Mouse (Mus musculus) midbrain, embryonic 14.5 days (tissue): ENCODE measurements around the gene Psmb2. TPM values are rescaled to one million over a fixed set of nuclear protein-coding genes. Genes with fewer than 3 reads are reported as not detected.
A peak's percentile ranks its signal among the peaks of the same experiment; 100 is the strongest.

Source experiments
- ATAC-seq: fragments of 200-750 bp; cut with Nextera tagmentation; 2 replicates; pipeline ENCODE4 v1.8.0; 2017; ENCODE audit warnings: moderate number of reproducible peaks, moderate library complexity; ENCODE audit not compliant: low FRiP score, low TSS enrichment
- DNase-seq: peaks from one replicate; pipeline ENCODE4 v3.0.0-alpha.2; 2015
- H3K27ac ChIP-seq: fragments of 300-500 bp; sonication (generic); replicated peaks from 2 replicates; pipeline ENCODE4 v1.5.1; 2014; ENCODE audit warnings: mild to moderate bottlenecking, low read depth, low read length, moderate library complexity
- H3K27me3 ChIP-seq: fragments of 300-500 bp; sonication (generic); 2 replicates; pipeline ENCODE4 v1.6.1; 2014; ENCODE audit warnings: low read length, control low read depth, mixed read lengths; ENCODE audit not compliant: control insufficient read depth, insufficient read depth
- H3K36me3 ChIP-seq: fragments of 300-500 bp; sonication (generic); 2 replicates; pipeline ENCODE4 v1.6.1; 2014; ENCODE audit warnings: low read length, control low read depth; ENCODE audit not compliant: control insufficient read depth, insufficient read depth
- H3K4me1 ChIP-seq: fragments of 300-500 bp; sonication (generic); 2 replicates; pipeline ENCODE4 v1.6.1; 2014; ENCODE audit warnings: mild to moderate bottlenecking, antibody characterized with exemption, low read length, control low read depth; ENCODE audit not compliant: control insufficient read depth, insufficient read depth
- H3K4me2 ChIP-seq: fragments of 300-500 bp; sonication (generic); 2 replicates; pipeline ENCODE4 v1.6.1; 2014; ENCODE audit warnings: mild to moderate bottlenecking, low read length, moderate library complexity
- H3K4me3 ChIP-seq: fragments of 300-500 bp; sonication (generic); replicated peaks from 2 replicates; pipeline ENCODE4 v1.5.1; 2014; ENCODE audit warnings: low read depth, low read length
- H3K9ac ChIP-seq: fragments of 300-500 bp; sonication (generic); replicated peaks from 2 replicates; pipeline ENCODE4 v1.6.1; 2014; ENCODE audit warnings: mild to moderate bottlenecking, low read length, moderate library complexity
- H3K9me3 ChIP-seq: fragments of 300-500 bp; sonication (generic); 2 replicates; pipeline ENCODE4 v1.6.1; 2016; ENCODE audit warnings: low read length, control low read depth, mixed read lengths; ENCODE audit not compliant: control insufficient read depth
- WGBS: fragments of 180-500 bp; shearing (Covaris S2); extraction: QIAGEN DNeasy Blood & Tissue Kit; methylation state at CpG from one replicate; pipeline ENCODE4 v1.1.7; 2014; 5-methylcytosine and 5-hydroxymethylcytosine counted together
- polyA plus RNA-seq: library from polyadenylated mRNA; unstranded; fragments of >200 nt; fragmentation: Nextera tagmentation; extraction: Ambion mirVana; gene quantifications from 2 replicates; pipeline ENCODE4 v1.2.1, GENCODE M21; 2014

Gene Psmb2
- polyA plus RNA-seq, 1 experiment from 2014 or later, result 442 TPM

DNA sequence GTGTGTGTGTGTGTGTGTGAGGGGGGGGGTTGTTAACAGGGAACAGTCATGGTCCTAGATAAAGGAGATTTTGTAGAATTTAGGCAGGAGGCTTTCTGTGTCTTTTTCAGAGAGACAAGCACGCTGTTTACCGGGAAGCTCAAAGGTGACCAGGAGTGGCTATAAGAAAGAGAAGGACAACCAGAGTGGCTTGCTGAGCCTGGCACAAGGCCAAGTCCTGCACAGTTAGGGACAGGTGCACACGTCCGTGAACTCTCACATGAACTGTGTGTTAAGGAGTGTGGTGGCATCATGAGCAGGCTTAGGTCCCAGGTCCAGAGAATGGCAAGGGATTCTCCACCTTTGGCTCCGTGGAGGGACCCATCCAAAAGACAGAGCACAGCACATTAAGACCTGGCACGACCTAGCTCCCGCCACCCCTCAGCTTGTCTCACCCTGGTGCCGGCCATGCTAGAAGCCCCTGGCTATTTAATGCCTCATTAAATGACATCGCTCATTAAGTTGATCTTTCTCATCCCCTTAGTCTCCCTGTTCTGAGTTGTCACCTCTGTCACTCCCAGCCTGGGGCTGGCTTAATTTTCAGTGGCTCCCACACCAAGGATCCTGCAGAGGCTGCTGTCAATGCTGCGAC is 33.0 kb upstream of the Psmb2 start:
- H3K9ac ChIP-seq, result no peak overlapping the region
- no peaks in the 10 kb centered on the region for H3K27me3 ChIP-seq
- peak; percentile 13 for DNase-seq
- no peak overlapping the region for H3K27ac ChIP-seq
- WGBS, result 62% methylated on average over 10 of the region's 10 CpGs
- H3K4me2 ChIP-seq, result no peak overlapping the region
- ATAC-seq, result no peak
- H3K9me3 ChIP-seq, result no peaks in the 10 kb centered on the region
- H3K4me1 ChIP-seq, result peaks cover 10% of the 10 kb centered on the region
- H3K4me3 ChIP-seq, result no peak overlapping the region
- no peaks in the 10 kb centered on the region for H3K36me3 ChIP-seq

DNA sequence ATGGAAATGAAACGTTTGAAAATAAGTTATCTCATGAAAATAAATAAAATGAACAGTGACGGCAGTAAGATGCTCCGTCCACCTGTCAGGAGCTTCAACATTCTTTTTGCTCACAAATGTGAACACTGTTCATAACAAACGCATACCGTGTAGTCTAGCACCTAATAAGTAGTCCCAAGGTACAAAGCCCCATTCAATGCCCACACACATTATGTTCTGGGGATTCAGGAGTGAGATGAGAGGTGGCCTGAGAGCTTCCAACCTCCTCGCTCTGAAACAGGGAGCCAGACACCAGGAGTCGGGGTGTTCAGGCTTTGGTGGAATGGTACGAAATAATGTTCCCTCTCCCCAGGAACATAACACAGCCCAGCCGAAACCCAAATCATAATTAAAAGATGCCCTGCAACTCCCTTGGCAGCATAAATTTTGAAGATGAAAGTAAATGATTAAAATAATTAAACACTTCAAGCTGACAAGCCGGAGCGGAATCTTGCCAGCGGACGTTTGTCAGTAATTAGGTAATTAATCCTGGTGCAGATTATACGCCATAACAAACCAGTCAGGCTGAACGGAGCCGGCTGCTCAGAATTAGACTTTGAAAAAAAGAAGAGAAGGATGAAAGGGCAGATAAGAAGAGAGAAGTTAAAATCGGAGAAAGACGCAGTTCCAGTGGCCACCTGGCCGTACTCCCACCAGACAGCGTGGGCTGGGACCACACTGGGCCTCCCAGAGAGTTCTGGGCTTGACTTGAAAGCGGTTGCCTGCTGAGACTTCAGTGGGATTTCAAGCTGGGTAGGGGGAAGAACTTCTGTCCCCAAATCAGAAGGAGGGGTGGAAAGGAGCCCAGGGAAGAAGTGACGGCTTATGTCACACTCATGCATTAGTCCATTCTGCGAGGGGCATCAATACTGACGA is 29.2 kb upstream of the Psmb2 start:
- Histone ChIP-seq H3K9me3 (no peaks in the 10 kb centered on the region), H3K9ac (no peak overlapping the region), H3K27ac (peak overlapping the region; percentile 49; the same call in 1 of the 2 replicates), H3K27me3 (0 out of 2 replicates have a peak, but pooled peaks cover 4% of the 10 kb centered on the region), H3K36me3 (no peaks in the 10 kb centered on the region), H3K4me1 (peaks cover 10% of the 10 kb centered on the region), H3K4me3 (no peak overlapping the region), H3K4me2 (peak overlapping the region; percentile 5; the same call in 1 of the 2 replicates)
- no peak for ATAC-seq
- WGBS, result 16% methylated on average over 24 of the region's 24 CpGs
- peak; percentile 76 for DNase-seq

DNA sequence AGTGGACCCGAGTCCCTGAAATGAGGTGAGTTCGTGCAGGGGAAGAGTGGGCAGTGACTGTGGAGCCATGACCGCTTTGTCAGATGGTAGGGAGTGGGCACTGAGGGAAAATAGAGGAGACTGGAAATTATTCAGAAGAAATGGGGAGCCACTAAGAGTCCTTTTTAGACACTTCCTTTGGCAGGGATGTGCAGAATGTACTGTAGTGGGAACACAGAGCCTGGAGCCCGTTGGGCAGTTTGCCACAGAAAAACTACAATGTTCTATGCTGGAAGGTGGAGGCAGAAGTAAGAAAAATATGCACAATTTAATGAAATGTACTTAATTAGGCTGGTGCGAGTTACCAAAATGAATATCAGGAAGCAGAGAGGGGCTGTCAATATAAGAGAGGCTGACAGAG is 24.3 kb upstream of the Psmb2 start:
- no peak for DNase-seq
- Histone ChIP-seq H3K27me3 (0 out of 2 replicates have a peak, but pooled peaks cover 7% of the 10 kb centered on the region), H3K4me2 (no peak overlapping the region), H3K36me3 (no peaks in the 10 kb centered on the region), H3K9me3 (no peaks in the 10 kb centered on the region), H3K4me3 (no peak overlapping the region), H3K4me1 (peaks cover 7% of the 10 kb centered on the region), H3K27ac (no peak overlapping the region), H3K9ac (no peak overlapping the region)
- no peak for ATAC-seq
- whole genome bisulfite sequencing, result 85% methylated on average over 5 of the region's 5 CpGs

DNA sequence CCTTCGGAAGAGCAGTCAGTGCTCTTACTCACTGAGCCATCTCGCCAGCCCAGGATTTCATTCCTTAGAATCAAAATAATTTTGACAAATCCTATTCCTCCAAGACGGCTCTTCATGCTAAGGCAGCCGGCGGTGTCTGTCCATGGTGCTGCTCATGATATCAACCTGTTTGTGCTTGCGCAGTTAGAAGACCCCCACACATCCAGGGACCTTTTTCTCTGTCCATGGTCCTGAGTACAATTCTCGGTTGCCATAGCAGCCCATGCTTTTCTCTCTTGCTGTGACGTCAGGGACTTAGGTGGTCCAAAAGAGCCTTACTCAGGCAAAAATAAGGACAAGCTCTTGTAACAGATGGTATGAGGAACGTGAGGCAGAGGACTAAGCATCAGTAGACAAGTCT is 22.1 kb upstream of the Psmb2 start:
- no peaks in the 10 kb centered on the region for H3K9me3 ChIP-seq
- H3K9ac ChIP-seq, result no peak overlapping the region
- 16% methylated on average over 9 of the region's 9 CpGs for WGBS
- H3K36me3 ChIP-seq, result no peaks in the 10 kb centered on the region
- no peak for ATAC-seq
- H3K27ac ChIP-seq, result no peak overlapping the region
- no peak overlapping the region for H3K4me3 ChIP-seq
- DNase-seq, result peak; percentile 44
- H3K4me1 ChIP-seq, result no peaks in the 10 kb centered on the region
- no peak overlapping the region for H3K4me2 ChIP-seq
- 0 out of 2 replicates have a peak, but pooled peaks cover 13% of the 10 kb centered on the region for H3K27me3 ChIP-seq

DNA sequence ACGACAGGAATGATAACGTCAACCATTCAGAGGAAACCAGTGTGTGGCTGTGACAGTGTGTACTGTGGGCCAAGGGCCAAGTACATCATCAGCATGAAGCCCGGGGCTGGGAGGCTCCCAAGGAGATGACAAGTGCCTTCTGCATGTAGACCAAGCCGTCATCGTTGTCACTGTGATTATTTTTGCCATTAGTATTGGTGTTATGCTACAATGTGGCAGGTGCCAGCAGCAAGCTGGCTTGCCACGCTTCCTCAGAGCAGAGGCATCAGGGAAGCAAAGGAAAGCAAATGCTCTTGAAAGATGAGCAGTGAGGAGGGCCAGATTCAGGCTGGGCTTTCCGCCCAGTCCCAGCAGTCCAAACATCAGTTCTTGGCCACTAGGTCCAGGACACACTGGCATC is 16.2 kb upstream of the Psmb2 start:
- Histone ChIP-seq H3K27ac (no peak overlapping the region), H3K36me3 (no peaks in the 10 kb centered on the region), H3K4me1 (no peaks in the 10 kb centered on the region), H3K9ac (no peak overlapping the region), H3K4me2 (no peak overlapping the region), H3K27me3 (0 out of 2 replicates have a peak, but pooled peaks cover 6% of the 10 kb centered on the region), H3K9me3 (no peaks in the 10 kb centered on the region), H3K4me3 (no peak overlapping the region)
- WGBS, result 75% methylated on average over 7 of the region's 7 CpGs
- peak; percentile 12 for DNase-seq
- ATAC-seq, result no peak

DNA sequence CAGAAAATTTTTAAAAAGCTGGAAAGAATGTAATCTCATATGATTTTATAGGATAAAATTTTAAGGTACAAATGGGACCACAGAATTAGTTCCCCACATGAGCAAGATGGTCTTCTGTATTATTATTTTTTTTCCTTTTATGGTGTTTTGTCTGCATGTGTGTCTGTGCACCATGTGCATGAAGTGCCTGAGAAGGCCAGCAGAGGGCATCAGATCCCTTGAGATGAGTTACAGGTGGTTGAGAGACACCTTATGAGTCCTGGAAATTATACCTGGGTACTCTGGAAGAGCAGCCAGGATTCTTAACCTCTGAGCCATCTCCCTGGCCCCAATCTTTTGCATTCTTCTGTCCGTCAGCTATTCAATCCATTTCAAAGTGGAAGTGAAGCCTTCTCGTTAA is 10.4 kb upstream of the Psmb2 start:
- DNase-seq (no peak), ATAC-seq (no peak)
- Histone ChIP-seq H3K9ac (no peak overlapping the region), H3K36me3 (no peaks in the 10 kb centered on the region), H3K9me3 (no peaks in the 10 kb centered on the region), H3K4me2 (no peak overlapping the region), H3K27ac (no peak overlapping the region), H3K4me3 (no peak overlapping the region), H3K4me1 (no peaks in the 10 kb centered on the region), H3K27me3 (no peaks in the 10 kb centered on the region)
- WGBS, result 96% methylated on average over 2 of the region's 2 CpGs

DNA sequence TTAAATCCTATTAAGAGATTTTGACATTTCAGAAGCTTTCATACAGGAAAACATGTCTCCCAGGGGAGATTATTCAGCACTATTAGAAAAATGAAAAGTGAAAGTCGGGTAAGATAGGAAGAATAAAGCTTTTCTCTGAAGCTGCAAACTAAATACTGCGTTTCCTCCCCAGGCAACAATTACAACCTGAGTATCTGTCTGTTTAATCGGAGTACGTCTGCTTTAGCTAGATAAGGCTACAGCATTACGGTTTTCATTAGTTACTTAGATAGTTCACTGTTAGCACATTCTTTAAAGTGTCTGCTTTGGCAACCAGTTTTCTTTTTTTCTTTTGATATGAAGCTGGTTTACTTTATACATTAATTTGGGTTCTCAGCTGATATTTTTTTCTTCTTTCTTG is 4.9 kb downstream of the Psmb2 start:
- peaks cover 31% of the 10 kb centered on the region for H3K36me3 ChIP-seq

DNA sequence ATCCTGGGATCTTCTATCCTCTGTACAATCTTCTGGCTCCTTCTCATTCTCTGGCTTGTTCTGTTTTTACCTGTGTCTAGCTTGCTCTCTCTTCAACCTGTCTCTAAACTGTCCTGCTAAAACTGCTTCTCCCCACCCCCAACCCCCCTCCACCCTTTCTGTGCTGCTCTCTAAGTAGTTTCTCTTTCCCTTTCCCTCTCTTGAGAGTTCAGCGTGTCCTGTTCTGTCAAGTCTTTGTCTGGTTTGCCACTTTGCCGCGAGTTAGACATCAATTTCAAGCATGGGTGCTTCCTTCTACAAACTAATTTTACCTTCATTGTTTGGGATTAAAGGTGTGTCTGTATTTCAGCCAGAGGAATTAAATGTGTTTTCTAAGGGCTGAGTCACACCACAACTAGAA is 5.7 kb downstream of the Psmb2 start:
- no peak overlapping the region for H3K4me3 ChIP-seq
- H3K9me3 ChIP-seq, result no peaks in the 10 kb centered on the region
- no peak overlapping the region for H3K9ac ChIP-seq
- H3K4me2 ChIP-seq, result no peak overlapping the region
- DNase-seq, result no peak
- H3K4me1 ChIP-seq, result peaks cover 10% of the 10 kb centered on the region; the same call in 1 of the 2 replicates
- 46% methylated on average over 3 of the region's 3 CpGs for WGBS
- no peak overlapping the region for H3K27ac ChIP-seq
- no peak for ATAC-seq
- peaks cover 39% of the 10 kb centered on the region for H3K36me3 ChIP-seq
- no peaks in the 10 kb centered on the region for H3K27me3 ChIP-seq

More for the DNA sequence above, 4.9 kb downstream of the Psmb2 start:
- Histone ChIP-seq H3K27ac (no peak overlapping the region), H3K9me3 (no peaks in the 10 kb centered on the region), H3K9ac (no peak overlapping the region), H3K4me1 (peaks cover 11% of the 10 kb centered on the region; the same call in 1 of the 2 replicates), H3K4me2 (no peak overlapping the region), H3K27me3 (no peaks in the 10 kb centered on the region), H3K4me3 (no peak overlapping the region)
- no peak for ATAC-seq
- WGBS, result 70% methylated on average over 5 of the region's 5 CpGs
- DNase-seq, result peak; percentile 2
